Mouse (Mus musculus) liver, adult 2 months (tissue): Measurements from ENCODE around the gene Tas1r1.

Experiments
- CTCF ChIP-seq: fragments of 200-500 bp; IDR thresholded peaks from 2 replicates; pipeline ENCODE4 v1.5.1; 2011; ENCODE audit warnings: low read depth, low read length, control low read depth
- POLR2A ChIP-seq: fragments of 200-500 bp; IDR thresholded peaks from 2 replicates; pipeline ENCODE4 v1.6.1; 2011; ENCODE audit warnings: low read length, control low read depth; ENCODE audit not compliant: insufficient read depth; ENCODE audit errors: extremely low read depth

DNA sequence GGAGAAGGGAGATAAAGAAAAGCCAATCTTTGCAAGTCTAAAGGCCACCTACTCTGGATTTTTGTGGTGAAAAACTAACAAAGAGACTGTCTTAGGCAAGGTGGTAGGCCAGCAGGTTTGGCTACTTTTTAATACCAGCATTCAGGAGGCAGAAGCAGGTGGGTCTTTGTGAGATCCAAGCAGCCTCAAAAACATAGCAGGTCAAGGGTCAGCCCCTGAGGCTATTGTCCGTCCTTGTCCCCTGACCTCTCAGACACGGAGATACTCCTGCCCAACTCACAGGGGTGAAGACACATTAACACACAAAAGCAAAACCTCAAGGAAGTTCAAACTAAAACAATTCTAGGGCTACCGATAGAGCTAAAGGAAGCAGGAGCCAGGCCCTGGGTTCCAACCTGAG, 31.6 kb downstream of the Tas1r1 start:
- TF ChIP-seq CTCF (no peak), POLR2A (no peak)
